Mouse (Mus musculus) forebrain, embryonic 11.5 days (tissue): ENCODE data around the gene Aplp2. TPM values are rescaled to one million over a fixed set of nuclear protein-coding genes. Genes with fewer than 3 reads are reported as not detected.

ENCODE experiments used
- ATAC-seq: fragments of 200-750 bp; cut with Nextera tagmentation; replicated peaks from 2 replicates; pipeline ENCODE4 v1.8.0; 2017; ENCODE audit warnings: moderate TSS enrichment; ENCODE audit not compliant: low FRiP score
- DNase-seq: peaks from one replicate; pipeline ENCODE4 v3.0.0-alpha.2; 2017; ENCODE audit warnings: low spot score
- H3K27ac ChIP-seq: fragments of 300-500 bp; sonication (generic); 2 replicates; pipeline ENCODE4 v1.5.1; 2014; ENCODE audit warnings: low read depth, low read length
- H3K27me3 ChIP-seq: fragments of 300-500 bp; sonication (generic); 2 replicates; pipeline ENCODE4 v1.6.1; 2014; ENCODE audit warnings: mild to moderate bottlenecking, low read length, mixed read lengths; ENCODE audit not compliant: control insufficient read depth, insufficient read depth
- H3K36me3 ChIP-seq: fragments of 300-500 bp; sonication (generic); 2 replicates; pipeline ENCODE4 v1.6.1; 2014; ENCODE audit warnings: mild to moderate bottlenecking, low read length, moderate library complexity, mixed read lengths; ENCODE audit not compliant: control insufficient read depth, insufficient read depth
- H3K4me1 ChIP-seq: fragments of 300-500 bp; sonication (generic); replicated peaks from 2 replicates; pipeline ENCODE4 v1.6.1; 2014; ENCODE audit warnings: low read length, mixed read lengths; ENCODE audit not compliant: control insufficient read depth, insufficient read depth
- H3K4me2 ChIP-seq: fragments of 300-500 bp; sonication (generic); 2 replicates; pipeline ENCODE4 v1.6.1; 2014; ENCODE audit warnings: low read depth, mild to moderate bottlenecking, low read length, moderate library complexity, mixed read lengths; ENCODE audit not compliant: severe bottlenecking
- H3K4me3 ChIP-seq: fragments of 300-500 bp; sonication (generic); 2 replicates; pipeline ENCODE4 v1.5.1; 2014; ENCODE audit warnings: low read depth, low read length
- H3K9ac ChIP-seq: fragments of 300-500 bp; sonication (generic); 2 replicates; pipeline ENCODE4 v1.6.1; 2014; ENCODE audit warnings: low read length
- H3K9me3 ChIP-seq: fragments of 300-500 bp; sonication (generic); 2 replicates; pipeline ENCODE4 v1.6.1; 2016; ENCODE audit warnings: low read length, mixed read lengths; ENCODE audit not compliant: control insufficient read depth
- WGBS: fragments of 180-500 bp; shearing (Covaris S2); extraction: QIAGEN DNeasy Blood & Tissue Kit; methylation state at CpG from one replicate; pipeline ENCODE4 v1.1.7; 2014; 5-methylcytosine and 5-hydroxymethylcytosine counted together
- polyA plus RNA-seq: library from polyadenylated mRNA; unstranded; fragments of >200 nt; fragmentation: Nextera tagmentation; extraction: Ambion mirVana; gene quantifications from 2 replicates; pipeline ENCODE4 v1.2.1, GENCODE M21; 2014

The Aplp2 gene
- polyA plus RNA-seq, 1 experiment from 2014 or later: 217 TPM

DNA sequence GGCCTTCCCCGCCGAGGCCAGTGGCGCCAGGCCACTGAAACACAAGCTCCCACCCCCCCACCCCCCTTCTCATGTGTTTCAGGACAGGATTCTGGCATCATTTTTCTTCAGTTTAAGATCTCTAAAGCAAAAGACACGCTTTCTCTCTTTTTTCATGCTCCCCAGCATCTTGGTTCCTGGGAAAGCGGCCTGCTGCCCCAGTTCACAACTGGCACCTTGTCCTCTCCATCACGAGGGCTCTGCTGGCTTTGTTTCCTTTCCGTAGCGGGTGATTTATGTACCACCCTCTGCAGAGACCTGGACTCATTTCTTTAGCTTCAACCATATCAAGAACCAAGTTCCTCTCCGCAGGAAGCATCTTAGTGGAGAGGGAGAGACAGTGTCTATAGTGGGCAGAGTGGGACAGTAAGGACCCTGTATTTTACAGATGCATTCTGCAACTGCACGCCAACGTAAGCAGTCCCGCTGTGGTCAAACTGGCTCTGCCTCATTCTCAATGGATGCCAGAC lies 939 bp upstream of the Aplp2 start:
- 30% methylated on average over 12 of the region's 12 CpGs for WGBS
- Histone ChIP-seq H3K4me2 (peak overlapping the region; percentile 79), H3K9ac (peak overlapping the region; percentile 79), H3K4me3 (peak overlapping the region; percentile 98), H3K36me3 (no peaks in the 10 kb centered on the region), H3K27ac (peak overlapping the region; percentile 74), H3K4me1 (peaks cover 8% of the 10 kb centered on the region; the same call in 1 of the 2 replicates), H3K9me3 (no peaks in the 10 kb centered on the region), H3K27me3 (no peaks in the 10 kb centered on the region)
- DNase-seq: no peak
- ATAC-seq: no peak

DNA sequence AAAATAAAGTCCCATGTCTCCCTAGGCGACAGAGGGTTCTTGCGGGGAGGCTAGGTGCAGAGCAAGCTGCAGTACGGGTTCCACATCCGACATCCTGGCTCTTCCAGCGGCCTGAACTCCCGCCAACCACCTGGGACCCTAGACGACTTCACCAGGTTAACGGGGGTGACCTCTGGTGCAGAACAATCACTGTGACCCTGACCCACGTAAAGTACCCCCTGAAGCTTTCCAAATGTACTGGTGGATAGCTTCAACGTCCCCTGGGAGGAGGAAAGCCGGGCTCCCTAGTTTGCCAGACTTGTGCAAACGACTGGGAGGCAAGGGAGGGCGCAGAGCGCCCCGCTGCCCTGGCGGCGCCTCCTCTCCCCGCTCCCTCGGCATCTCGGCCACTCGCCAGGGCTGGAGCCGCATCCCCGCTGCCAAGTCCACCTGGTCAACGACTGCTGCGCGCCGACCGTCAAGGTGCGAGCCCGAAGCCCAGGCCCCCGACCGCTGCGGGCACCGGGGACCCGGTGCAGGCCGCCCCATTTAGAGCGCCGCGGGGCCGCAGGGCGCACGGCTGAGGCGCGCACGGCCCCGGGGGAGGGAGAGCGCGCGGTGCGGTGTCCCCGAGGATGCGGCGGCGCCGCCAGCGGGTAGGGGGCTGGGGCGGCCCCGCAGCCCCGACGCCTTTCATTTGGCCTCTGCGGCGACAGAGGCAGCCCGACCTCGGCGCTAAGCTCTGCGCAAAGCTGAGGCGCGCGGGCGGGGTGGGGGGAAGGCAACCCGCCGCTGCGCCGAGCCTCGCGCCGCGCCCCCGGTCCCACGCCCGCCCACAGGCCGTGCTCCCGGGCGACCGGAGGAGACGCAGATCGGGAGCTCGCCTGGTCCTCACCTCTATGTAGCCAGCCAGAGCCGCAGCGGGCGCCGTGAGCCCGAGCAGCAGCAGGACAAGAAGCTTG lies 596 bp downstream of the Aplp2 start:
- WGBS: under 1% methylated on average over 70 of the region's 93 CpGs
- Histone ChIP-seq H3K4me3 (peak overlapping the region; percentile 98), H3K4me1 (peaks cover 8% of the 10 kb centered on the region; the same call in 1 of the 2 replicates), H3K36me3 (no peaks in the 10 kb centered on the region), H3K4me2 (peak overlapping the region; percentile 89), H3K27me3 (no peaks in the 10 kb centered on the region), H3K27ac (peak overlapping the region; percentile 84), H3K9me3 (no peaks in the 10 kb centered on the region), H3K9ac (peak overlapping the region; percentile 88)
- peak; percentile 51 for ATAC-seq
- peak; percentile 70 for DNase-seq

DNA sequence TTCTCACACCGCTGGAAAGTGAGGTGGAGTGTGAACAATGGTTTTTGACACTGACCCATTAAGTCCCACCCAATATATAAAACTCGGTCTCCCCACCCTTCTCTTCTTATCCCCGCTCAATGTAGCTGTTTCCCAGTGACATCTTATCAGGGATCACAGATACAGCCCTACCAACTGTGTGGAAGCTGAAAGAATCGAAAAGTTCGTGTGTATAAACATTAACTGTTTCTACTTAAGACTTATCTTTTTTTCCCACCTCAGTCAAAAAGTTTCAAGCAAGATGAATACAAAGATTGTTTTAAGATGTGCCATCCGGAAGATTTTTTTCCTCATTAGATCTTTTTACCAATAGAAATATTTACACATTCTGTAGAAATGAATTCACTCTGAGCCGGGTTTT lies 1.5 kb downstream of the Aplp2 start:
- H3K4me1 ChIP-seq: peaks cover 8% of the 10 kb centered on the region; the same call in 1 of the 2 replicates
- peak overlapping the region; percentile 98 for H3K4me3 ChIP-seq
- ATAC-seq (no peak), DNase-seq (no peak)
- no peaks in the 10 kb centered on the region for H3K36me3 ChIP-seq
- no peaks in the 10 kb centered on the region for H3K9me3 ChIP-seq
- no peak overlapping the region for H3K27ac ChIP-seq
- 34% methylated on average over 7 of the region's 7 CpGs for WGBS
- peak overlapping the region; percentile 89 for H3K4me2 ChIP-seq
- no peak overlapping the region for H3K9ac ChIP-seq
- H3K27me3 ChIP-seq: no peaks in the 10 kb centered on the region

DNA sequence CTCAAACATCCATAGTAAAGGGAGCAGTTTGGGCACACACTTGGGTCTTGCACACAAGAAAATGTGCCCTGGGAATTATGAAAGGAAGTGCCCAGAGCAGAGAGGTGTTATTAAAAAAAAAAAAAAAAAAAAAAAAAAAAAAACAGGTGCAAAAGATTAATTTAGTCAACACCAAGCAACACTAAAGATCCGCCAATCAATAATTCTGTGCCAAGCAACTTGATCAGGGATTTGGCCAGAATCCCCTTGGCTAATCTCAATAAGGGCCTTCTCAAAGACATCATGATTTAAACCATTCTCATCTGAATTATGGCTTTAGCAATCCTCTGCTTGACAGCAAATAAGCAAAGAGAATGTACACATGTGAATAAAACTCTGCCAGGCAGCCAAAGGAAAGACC lies 2.1 kb downstream of the Aplp2 start:
- WGBS: 92% methylated on average over 1 of the region's 1 CpGs
- Histone ChIP-seq H3K27me3 (no peaks in the 10 kb centered on the region), H3K4me3 (no peak overlapping the region), H3K9me3 (no peaks in the 10 kb centered on the region), H3K27ac (no peak overlapping the region), H3K9ac (no peak overlapping the region), H3K4me2 (no peak overlapping the region), H3K36me3 (no peaks in the 10 kb centered on the region), H3K4me1 (peaks cover 8% of the 10 kb centered on the region; the same call in 1 of the 2 replicates)
- ATAC-seq (no peak), DNase-seq (no peak)

DNA sequence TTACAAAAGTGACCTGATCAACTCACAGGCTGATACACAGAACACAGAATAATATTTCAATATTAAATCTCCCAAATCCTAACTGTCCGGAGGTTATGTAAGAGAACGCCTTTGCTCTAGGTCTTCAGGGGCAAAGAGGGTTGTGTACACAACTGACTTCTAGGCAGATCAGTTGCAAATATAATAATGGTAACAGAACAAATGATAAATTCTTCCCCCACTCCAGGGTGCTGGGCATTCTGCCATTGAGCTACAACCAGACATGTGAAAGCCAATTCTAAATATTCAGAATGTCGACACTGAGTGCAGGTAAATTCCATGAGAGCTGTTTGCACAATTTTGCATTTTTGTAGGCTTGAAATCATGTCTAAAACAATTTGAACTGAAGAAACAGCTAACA lies 3.9 kb downstream of the Aplp2 start:
- Histone ChIP-seq H3K27ac (no peak overlapping the region), H3K4me1 (peaks cover 8% of the 10 kb centered on the region; the same call in 1 of the 2 replicates), H3K4me3 (no peak overlapping the region), H3K4me2 (no peak overlapping the region), H3K36me3 (no peaks in the 10 kb centered on the region), H3K9ac (no peak overlapping the region), H3K27me3 (no peaks in the 10 kb centered on the region), H3K9me3 (no peaks in the 10 kb centered on the region)
- 92% methylated on average over 3 of the region's 3 CpGs for WGBS
- no peak for ATAC-seq
- DNase-seq: no peak

DNA sequence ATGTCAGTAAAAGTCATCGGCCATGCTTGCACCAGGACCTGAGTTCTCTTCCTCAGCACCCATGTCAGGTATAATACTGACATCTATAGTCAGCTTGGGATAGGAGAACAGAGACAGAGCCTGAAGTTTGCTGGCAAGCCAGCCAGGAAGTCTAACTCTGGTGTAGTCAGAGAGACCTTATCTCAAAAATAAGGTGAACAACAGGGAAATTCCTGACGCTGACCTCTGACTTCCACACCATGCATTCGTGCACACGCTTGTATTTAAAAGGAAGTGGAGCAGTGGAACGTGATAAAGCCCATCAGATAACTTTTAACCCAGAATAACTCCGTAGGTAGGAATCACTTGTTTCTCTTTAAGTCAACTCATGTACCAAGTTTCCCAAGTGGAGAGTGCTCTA lies 6.9 kb downstream of the Aplp2 start:
- Histone ChIP-seq H3K27ac (no peak overlapping the region), H3K9ac (no peak overlapping the region), H3K4me1 (0 out of 2 replicates have a peak, but pooled peaks cover 2% of the 10 kb centered on the region), H3K27me3 (no peaks in the 10 kb centered on the region), H3K36me3 (no peaks in the 10 kb centered on the region), H3K4me2 (no peak overlapping the region), H3K9me3 (no peaks in the 10 kb centered on the region), H3K4me3 (no peak overlapping the region)
- no peak for DNase-seq
- ATAC-seq: no peak
- 82% methylated on average over 6 of the region's 6 CpGs for WGBS

DNA sequence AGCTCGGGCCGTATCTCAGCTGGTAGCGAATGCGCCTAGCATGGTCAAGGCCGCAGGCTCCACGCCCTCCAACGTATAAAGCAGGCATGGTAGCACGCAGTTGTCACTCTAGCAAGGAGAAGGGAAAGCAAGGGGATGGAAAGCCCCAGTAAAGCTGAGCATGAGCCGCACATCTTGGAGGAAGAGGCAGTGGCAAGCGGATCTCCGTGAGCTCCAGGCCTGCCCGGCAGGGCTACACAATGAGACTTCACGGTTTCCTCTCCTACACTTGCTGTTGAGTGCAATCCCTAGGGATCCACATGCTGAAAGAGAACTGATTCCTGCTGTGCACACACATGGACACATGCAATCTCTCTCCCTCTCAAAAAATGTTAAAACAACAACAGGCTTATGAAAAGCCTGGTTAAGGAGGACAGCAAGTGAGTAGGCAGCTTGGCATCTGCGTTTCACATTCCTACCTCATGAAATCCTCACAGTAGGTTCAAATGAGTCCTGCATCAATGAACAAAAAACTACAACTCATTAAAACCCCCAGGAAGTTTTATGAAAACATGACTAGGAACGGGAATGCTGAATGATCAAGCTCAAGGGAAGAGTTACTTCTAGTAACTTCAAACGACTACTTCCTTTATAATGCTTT lies 7.9 kb downstream of the Aplp2 start:
- H3K27ac ChIP-seq: no peak overlapping the region
- H3K36me3 ChIP-seq: no peaks in the 10 kb centered on the region
- no peak for ATAC-seq
- H3K4me1 ChIP-seq: no peaks in the 10 kb centered on the region
- no peaks in the 10 kb centered on the region for H3K9me3 ChIP-seq
- no peak for DNase-seq
- no peaks in the 10 kb centered on the region for H3K27me3 ChIP-seq
- WGBS: 81% methylated on average over 16 of the region's 16 CpGs
- H3K4me2 ChIP-seq: no peak overlapping the region
- H3K4me3 ChIP-seq: no peak overlapping the region
- H3K9ac ChIP-seq: no peak overlapping the region

DNA sequence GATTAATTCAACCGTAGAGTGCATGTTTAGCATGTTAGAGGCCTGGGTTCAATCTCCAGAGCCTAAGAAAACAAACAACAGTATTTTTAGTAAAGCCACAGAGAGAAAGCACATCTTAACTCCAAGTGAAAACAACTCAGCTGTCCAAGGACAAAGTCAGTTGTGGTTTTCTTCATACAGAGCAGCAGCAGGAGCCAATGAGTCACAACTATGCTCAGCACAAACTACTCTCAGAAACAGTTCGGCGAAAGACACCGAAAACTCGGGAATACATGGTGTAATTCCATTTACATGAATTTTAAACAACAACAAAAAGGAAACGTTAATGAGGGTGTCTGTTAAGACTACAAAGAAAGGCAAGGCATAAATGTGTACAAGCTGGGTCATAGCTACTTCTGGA lies 8.5 kb downstream of the Aplp2 start:
- H3K9ac ChIP-seq: no peak overlapping the region
- ATAC-seq (no peak), DNase-seq (no peak)
- H3K4me3 ChIP-seq: no peak overlapping the region
- no peaks in the 10 kb centered on the region for H3K27me3 ChIP-seq
- no peak overlapping the region for H3K27ac ChIP-seq
- no peaks in the 10 kb centered on the region for H3K4me1 ChIP-seq
- no peak overlapping the region for H3K4me2 ChIP-seq
- no peaks in the 10 kb centered on the region for H3K36me3 ChIP-seq
- no peaks in the 10 kb centered on the region for H3K9me3 ChIP-seq
- WGBS: 89% methylated on average over 6 of the region's 6 CpGs
